Mouse (Mus musculus) ES-E14 (cell line): ENCODE data around the gene Lipo4.
"Not testable (repeated sequence)": the region's sequence is repeated elsewhere in the genome, so short reads cannot be mapped to it uniquely, and the experiment has no call there.

Source experiments
- HCFC1 ChIP-seq: IDR thresholded peaks from 2 replicates; pipeline ENCODE4 v1.6.1; 2012; ENCODE audit warnings: low read length, inconsistent platforms, borderline replicate concordance; ENCODE audit not compliant: insufficient read depth
- MAFK ChIP-seq: IDR thresholded peaks from 2 replicates; pipeline ENCODE4 v1.6.1; 2014; ENCODE audit warnings: mild to moderate bottlenecking, low read depth, low read length, inconsistent platforms; ENCODE audit not compliant: insufficient read depth

DNA sequence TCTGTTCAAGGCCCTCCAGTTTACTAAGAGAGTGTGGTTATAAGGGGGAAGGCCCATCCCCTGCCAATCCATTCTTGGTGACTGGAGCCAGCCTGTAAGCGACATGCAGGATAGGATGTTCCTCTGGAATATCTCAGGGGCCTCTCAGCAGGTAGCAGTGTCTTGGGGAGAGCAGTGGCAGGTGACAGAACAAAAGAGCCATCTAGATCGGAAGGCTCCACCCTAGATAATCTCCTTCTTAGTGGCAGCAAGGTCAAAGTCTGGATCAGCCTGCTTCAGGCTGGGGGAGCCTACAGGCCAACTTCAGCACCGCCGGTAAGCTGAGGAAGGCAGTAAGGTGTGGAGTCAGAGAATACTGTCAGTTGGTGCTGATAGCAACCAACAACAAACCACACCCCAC lies 61.2 kb downstream of the Lipo4 start:
- not testable (repeated sequence) for TF ChIP-seq MAFK, HCFC1
